Mouse (Mus musculus): ENCODE results near the gene BC049762.

BC049762 gene

GRCm38 (mm10) chr11:51211426-51211825 lies 51.4 kb downstream of the BC049762 start:
- no peak for DNase-seq

GRCm38 (mm10) chr11:51207758-51208157 lies 55.1 kb downstream of the BC049762 start:
- no peak for DNase-seq
